Mouse (Mus musculus): ENCODE measurements at regions not wholly inside any gene's neighbourhood (a gene's known extent, or its start where the extent isn't known, plus 50 kb on each side); places are given as distances from the start of the nearest gene placed in this dataset.

- DNase-seq (ENCODE audit: extremely low spot score), result peak; percentile 38
These were observed 520.2 kb upstream of the Cited2 start for GRCm38 (mm10) chr10:17202556-17203415.

DNA sequence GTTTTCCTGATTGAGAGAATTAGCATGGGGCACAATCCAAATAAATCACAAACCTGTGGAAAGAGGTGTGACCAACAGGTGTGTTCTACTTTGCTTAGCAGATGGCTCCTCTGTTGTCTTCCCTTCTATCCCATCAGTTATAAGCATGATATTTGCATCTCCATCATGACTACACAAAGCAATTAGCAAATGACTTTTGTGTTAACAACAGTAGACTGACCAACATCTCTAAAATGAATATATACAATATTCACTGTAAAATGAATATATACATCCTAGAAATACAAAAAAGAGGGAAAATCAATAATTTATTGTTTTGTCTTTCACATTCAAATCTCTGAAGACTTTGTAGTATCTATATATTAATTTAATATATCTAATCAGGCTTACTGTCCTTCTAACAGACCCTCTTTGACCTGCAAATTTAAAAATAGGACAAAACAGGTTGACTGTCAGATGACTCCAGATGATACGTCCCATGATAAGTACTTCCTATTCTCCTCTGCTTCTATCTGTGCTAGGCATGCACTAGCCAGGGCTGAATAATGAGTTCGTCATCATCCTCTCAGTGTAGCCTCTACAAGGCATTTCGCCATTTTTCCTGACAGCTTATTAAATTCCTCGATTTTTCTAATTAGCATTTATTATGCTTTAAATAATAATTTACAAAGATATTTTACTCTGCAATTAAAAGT, 519.5 kb upstream of the Cited2 start:
- no peak for DNase-seq (ENCODE audit: extremely low spot score)

DNA sequence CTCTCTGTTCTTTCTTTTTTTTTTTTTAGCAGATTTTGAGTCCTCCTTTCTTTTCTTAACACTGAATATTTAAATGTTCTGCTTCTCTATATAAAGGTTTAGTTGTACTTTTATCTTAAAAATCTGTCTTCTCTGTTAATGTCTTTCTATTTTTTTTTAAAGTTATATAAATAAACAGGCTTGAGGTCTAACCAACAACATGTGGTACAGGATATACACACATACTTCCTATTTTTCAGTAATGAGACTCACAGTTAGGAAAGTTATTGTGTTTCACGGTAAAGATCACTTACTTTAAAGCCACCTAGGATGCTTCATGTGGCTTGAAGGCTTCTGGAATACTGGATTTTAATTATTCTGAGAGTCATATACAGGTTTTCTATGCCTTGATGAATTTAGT, 518.9 kb upstream of the Cited2 start:
- DNase-seq (ENCODE audit: extremely low spot score), result no peak

DNA sequence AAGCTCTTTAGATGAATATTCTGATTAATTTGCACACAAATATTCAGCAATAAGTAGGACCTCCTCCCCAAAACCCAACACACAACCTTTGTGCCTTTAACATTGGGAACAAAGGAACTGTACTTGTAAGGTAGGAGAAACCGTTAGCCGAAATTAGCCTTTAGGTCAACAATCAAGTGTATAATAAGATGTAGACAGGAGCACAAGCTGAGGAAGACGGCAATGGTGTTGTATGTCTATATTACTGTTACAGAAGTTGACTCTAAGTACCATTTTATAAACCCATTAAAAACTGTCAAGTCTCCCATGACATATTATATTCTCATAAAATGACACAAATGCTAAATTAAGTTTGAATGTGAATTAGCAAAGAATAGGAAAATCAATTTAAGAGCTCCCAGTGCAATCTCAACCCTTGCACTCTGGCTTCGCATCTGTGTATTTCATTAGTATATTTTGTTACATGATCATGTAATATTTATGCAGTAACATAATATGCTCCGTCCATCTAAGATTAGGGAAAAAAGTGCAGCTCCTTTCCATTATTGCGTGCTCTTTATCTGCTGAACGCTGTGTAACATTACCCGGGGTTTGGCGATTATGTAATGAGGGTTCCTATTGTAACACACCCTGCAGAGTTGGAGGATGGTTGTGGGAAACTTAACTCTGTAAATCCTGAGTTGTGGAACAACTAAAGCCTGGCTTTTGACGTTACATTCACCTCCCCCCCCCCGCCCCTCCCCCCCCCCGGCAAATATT, 510.3 kb upstream of the Cited2 start:
- no peak for DNase-seq (ENCODE audit: extremely low spot score)

- DNase-seq (ENCODE audit: extremely low spot score), result no peak
These were observed 509.5 kb upstream of the Cited2 start for GRCm38 (mm10) chr10:17213310-17214064.

DNA sequence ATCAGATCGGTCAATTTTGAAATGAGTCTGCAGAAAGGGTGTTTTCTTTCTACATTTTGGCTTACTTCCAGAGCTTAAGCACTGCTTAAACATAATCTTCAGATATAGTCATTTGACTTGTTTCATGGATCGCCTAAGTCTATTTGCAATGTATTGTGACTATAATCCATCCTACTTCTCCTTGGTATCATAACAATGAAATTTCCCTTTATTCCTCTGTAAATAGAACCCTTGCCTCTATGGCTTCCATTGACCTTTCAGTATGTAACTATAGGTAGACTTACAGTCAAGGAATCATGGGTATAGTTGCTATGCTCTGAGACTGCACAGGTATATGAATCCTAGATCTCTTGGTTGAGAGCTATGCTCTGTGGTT, 509.0 kb upstream of the Cited2 start:
- DNase-seq (ENCODE audit: extremely low spot score), result no peak

- no peak for DNase-seq (ENCODE audit: extremely low spot score)
These were observed 508.0 kb upstream of the Cited2 start for GRCm38 (mm10) chr10:17215029-17215428.

- no peak for DNase-seq (ENCODE audit: extremely low spot score)
These were observed 501.5 kb upstream of the Cited2 start for GRCm38 (mm10) chr10:17221495-17221894.

DNA sequence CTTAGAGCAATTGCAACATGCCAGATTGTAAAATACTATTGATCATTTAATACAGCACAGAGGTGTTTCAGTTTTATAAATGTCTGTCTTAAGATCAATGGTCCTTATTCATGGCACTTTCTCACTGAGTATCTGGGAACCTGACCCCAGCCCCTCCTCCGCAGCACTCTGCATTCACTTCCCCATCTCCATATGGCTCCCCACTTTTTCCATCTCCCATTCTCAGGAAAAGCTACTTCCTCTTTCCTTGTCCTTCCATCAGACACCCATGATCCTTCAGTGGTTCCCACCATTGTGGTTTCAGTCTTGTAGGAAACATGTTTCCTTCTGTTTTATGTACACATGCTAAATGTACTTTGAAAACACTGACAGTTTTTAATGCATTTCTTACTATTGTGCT, 497.3 kb upstream of the Cited2 start:
- DNase-seq (ENCODE audit: extremely low spot score), result no peak

- DNase-seq (ENCODE audit: extremely low spot score), result peak; percentile 78
These were observed 492.8 kb upstream of the Cited2 start for GRCm38 (mm10) chr10:17230040-17230818.

DNA sequence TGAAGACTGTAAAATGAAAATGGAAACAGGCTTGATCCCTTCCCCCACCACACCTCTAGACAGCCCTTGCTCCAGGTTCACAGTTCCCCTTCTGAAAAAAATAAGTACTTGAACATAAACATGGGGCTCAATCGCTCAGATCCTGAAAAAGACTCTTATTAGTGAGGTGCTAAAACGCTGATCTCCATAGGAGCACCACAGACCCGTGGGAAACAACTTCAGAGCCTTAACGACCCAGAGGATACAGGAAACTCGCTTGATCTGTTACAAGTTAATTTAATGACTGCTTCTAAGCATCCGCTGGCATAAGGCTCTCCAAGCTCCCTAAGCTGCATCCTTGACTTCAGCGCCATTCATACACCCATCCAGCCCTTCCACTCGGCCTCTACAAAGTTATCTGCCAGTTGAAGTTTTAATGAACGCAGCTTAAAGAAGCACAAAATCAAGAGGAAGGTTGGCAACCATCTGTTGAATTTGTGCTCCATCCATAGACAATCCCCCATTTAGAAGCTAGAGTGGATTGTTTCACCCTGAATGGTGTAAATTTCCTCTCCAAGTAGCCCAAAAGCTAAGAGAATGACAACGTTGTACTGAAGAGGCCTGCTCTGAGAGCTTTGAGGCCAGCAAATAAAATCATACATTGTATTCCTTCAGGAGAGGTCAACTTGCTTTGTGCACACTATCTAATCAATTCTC, 486.9 kb upstream of the Cited2 start:
- DNase-seq (ENCODE audit: extremely low spot score), result peak; percentile 53

- no peak for DNase-seq (ENCODE audit: extremely low spot score)
These were observed 486.3 kb upstream of the Cited2 start for GRCm38 (mm10) chr10:17236761-17237160.

DNA sequence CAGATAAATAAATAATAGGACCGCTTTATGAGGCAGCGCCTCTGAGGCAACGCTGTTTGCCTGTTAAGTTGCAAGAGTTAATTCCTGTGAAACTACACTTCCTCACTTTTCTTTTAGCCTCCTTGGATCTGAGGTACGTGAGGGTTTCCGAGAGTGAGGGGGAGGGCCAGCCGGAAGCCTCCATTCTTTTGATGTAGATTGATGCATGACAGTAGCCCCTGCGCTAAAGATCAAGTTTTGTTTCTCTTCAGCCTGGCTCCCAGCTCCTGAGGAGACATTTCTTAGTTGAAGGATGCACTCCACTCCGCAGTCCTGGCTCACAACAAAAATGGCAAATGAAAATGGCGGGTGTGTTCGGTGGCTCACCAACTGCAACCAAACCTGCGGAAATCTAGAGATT, 485.6 kb upstream of the Cited2 start:
- DNase-seq (ENCODE audit: extremely low spot score), result peak; percentile 52

- DNase-seq (ENCODE audit: extremely low spot score), result peak; percentile 37
These were observed 484.8 kb upstream of the Cited2 start for GRCm38 (mm10) chr10:17237918-17238850.

DNA sequence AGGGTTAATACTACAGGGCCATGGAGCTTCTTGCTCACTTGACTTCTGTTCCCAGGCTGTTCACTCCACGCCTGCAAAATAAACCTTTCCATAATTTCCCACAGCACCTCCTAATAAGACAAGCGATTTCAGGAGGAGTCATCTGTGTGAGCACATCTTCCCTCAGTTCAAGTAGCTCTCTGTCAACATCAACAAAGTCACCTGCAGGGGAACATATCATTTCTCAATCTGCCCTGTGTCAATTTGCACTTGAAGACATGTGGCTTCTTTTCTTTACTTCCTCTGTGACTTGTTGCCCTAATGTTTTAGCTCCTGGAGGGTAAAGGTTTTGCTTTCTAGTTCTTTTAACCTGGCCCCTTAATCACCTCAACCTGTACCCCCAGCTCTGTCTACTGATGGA, 474.7 kb upstream of the Cited2 start:
- DNase-seq (ENCODE audit: extremely low spot score), result no peak

DNA sequence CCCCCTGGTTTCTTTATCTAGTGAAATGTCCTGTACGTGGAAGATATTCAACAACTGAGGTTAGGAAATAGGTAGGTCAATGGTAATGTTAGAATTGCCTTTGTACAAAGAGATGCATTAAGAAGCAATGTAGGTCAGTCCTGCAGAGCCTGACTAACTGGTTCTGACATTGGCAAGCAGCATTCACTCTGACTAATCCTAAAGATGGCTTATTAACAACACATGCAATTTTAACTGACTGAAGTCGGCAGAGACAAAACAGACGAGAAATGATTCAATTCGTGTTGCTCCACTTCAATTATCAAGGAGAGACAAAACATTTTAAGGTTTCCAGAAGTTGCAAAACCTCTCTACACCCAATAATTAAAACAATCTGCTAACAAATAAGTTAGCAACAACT, 470.0 kb upstream of the Cited2 start:
- DNase-seq (ENCODE audit: extremely low spot score), result no peak

DNA sequence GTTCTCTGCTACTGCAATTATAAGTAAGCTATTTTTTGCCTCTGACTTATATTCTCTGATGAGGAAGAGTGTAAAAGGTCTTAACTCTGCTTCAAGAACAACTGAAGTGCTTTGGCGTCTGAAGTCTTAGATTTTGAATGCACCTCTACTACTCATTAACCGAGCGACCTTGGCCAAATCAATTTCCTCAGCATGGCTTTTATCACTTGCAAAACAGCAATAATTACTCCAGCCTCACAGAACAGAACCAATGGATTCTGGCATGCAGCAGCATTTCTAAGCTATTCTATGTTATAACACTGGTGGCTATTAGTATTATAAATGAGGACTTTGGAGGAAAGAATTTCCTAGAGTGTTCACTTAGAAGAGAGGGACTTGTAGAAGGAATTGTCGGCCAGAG, 462.9 kb upstream of the Cited2 start:
- DNase-seq (ENCODE audit: extremely low spot score), result no peak

- DNase-seq (ENCODE audit: extremely low spot score), result no peak
These were observed 462.4 kb upstream of the Cited2 start for GRCm38 (mm10) chr10:17260615-17261014.

DNA sequence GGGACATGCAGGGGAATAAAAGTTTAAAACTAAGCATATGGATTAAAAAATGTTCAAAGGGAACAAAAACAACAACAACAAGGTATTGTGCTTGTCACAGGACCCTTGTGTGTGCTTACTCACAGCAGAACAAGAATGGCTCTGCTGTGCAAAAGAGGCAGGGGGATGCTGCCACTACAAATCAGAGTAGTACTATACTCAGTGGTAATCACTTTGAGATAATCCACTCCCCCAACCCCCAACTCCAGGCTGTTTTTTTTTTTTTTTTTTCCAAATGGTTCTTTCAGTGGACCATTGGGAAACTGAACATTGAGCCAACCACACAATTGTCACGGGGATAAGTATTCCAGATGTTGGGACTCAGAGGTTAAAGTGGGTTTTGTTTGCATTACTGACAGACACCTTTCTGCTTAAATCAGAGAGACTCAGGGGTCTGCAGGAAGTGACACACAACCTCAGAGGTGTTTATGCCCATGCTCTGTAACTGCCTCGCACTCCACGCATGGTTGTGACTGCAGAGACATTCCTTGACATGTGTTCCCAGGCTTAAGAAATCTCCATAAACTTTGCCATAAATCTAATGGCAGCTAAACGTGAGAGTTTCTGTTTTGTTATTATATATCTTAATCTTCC, 461.7 kb upstream of the Cited2 start:
- no peak for DNase-seq (ENCODE audit: extremely low spot score)
